Mouse (Mus musculus): Measurements from ENCODE around the gene Fuz. TPM values are rescaled to one million over a fixed set of nuclear protein-coding genes. Genes with fewer than 3 reads are reported as not detected.
"Not testable (repeated sequence)": the region's sequence is repeated elsewhere in the genome, so short reads cannot be mapped to it uniquely, and the experiment has no call there.

Fuz gene
- polyA plus RNA-seq, 1 experiment from 2014 or later = 19.1 TPM

GRCm38 (mm10) chr7:44871774-44872173 lies 24.1 kb upstream of the Fuz start:
- not testable (repeated sequence) for H3K9me3 ChIP-seq; H3K27ac ChIP-seq; H3K27me3 ChIP-seq (replicated peaks); H3K9ac ChIP-seq; H3K4me2 ChIP-seq (replicated peaks); H3K4me3 ChIP-seq; ATAC-seq (ENCODE audit: low FRiP score, low read depth)
- 85% methylated on average over 2 of the region's 2 CpGs for WGBS
- peaks cover 18% of the 10 kb centered on the region for H3K36me3 ChIP-seq
- H3K4me1 ChIP-seq = peaks cover 24% of the 10 kb centered on the region

DNA sequence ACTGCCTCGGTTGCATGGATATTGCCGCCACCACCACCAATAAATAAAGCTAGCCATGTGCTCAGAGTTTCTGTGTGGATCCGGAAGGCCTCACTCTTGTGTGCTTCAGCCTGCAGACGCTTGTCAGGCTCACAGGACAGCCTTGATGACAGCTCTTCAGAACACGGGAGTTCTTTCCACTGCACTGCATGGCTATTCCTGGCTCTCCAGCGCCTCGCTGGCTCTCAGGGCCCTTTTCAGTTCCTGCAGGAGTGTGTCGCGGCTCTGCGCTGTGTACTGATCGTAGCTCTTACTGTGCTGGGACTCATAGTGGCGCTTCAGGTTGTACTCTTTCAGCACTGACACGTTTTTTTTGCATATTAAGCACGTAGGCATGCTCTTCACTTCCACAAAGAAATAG lies 18.0 kb upstream of the Fuz start:
- ATAC-seq (ENCODE audit: low FRiP score, low read depth) = no peak
- 93% methylated on average over 14 of the region's 14 CpGs for WGBS
- Histone ChIP-seq H3K4me3 (no peak overlapping the region), H3K4me1 (no peaks in the 10 kb centered on the region), H3K27ac (no peak overlapping the region), H3K9ac (no peak overlapping the region), H3K27me3 (replicated peaks) (no peaks in the 10 kb centered on the region), H3K4me2 (replicated peaks) (no peak overlapping the region), H3K9me3 (no peaks in the 10 kb centered on the region), H3K36me3 (peaks cover 73% of the 10 kb centered on the region)

DNA sequence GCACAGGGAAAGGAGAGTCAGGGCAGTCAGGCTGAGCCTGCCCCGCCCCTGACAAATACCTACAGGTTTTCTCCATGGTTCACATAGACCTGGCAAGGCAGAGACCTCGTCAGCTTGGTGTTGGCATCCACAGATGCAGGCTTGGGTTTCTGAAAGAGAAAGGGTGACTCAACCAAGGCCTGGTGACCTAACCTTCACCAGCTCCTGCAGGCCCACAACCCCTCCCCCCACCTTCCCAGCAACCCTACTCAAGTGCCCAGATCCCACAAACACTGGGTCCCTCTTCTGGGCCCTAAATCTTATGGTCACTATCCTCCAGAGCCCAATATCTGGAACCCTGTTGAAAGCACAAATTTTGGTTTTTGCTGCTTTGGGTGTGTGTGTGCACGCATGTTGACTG lies 12.8 kb upstream of the Fuz start:
- Histone ChIP-seq H3K4me2 (replicated peaks) (no peak overlapping the region), H3K4me1 (no peaks in the 10 kb centered on the region), H3K27ac (no peak overlapping the region), H3K27me3 (replicated peaks) (no peaks in the 10 kb centered on the region), H3K9ac (no peak overlapping the region), H3K9me3 (no peaks in the 10 kb centered on the region), H3K36me3 (peaks cover 89% of the 10 kb centered on the region), H3K4me3 (no peak overlapping the region)
- 97% methylated on average over 3 of the region's 3 CpGs for WGBS
- ATAC-seq (ENCODE audit: low FRiP score, low read depth) = no peak

GRCm38 (mm10) chr7:44884637-44885036 lies 11.2 kb upstream of the Fuz start:
- Histone ChIP-seq H3K9me3 (no peaks in the 10 kb centered on the region), H3K4me1 (peaks cover 13% of the 10 kb centered on the region), H3K4me3 (no peak overlapping the region), H3K27ac (no peak overlapping the region), H3K27me3 (replicated peaks) (no peaks in the 10 kb centered on the region), H3K36me3 (peaks cover 89% of the 10 kb centered on the region), H3K4me2 (replicated peaks) (no peak overlapping the region), H3K9ac (no peak overlapping the region)
- no peak for ATAC-seq (ENCODE audit: low FRiP score, low read depth)
- 97% methylated on average over 5 of the region's 5 CpGs for WGBS

DNA sequence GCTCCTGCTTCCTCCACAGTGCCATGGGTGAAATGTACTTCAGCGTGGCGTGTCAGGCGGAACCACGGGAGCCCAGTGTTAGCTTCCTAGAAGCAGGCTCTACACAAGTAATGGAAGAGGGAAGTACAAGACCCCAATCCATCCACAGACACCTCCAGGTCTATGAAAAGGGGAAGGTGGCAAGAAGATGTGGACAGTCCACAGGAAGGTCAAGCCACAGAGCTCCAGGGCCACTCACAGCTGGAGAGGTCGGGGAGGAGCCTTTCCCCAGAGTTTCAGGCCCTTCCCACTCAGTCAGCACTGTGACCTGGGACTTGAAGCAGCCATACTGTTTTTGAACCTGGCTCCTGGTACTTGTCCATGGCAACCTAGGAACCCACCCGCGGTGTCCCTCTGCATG lies 8.9 kb upstream of the Fuz start:
- WGBS = 89% methylated on average over 7 of the region's 7 CpGs
- H3K27ac ChIP-seq = no peak overlapping the region
- no peak overlapping the region for H3K4me3 ChIP-seq
- no peak overlapping the region for H3K9ac ChIP-seq
- peaks cover 75% of the 10 kb centered on the region for H3K36me3 ChIP-seq
- H3K9me3 ChIP-seq = no peaks in the 10 kb centered on the region
- no peak for ATAC-seq (ENCODE audit: low FRiP score, low read depth)
- peaks cover 30% of the 10 kb centered on the region for H3K4me1 ChIP-seq
- no peak overlapping the region for H3K4me2 ChIP-seq (replicated peaks)
- H3K27me3 ChIP-seq (replicated peaks) = no peaks in the 10 kb centered on the region

- Histone ChIP-seq H3K27me3 (replicated peaks) (no peaks in the 10 kb centered on the region), H3K27ac (no peak overlapping the region), H3K9me3 (no peaks in the 10 kb centered on the region), H3K36me3 (peaks cover 60% of the 10 kb centered on the region), H3K4me1 (peaks cover 35% of the 10 kb centered on the region), H3K4me2 (replicated peaks) (no peak overlapping the region), H3K4me3 (no peak overlapping the region), H3K9ac (0 out of 2 replicates have a peak overlapping the region, but pooled peaks have one; percentile 21)
- ATAC-seq (ENCODE audit: low FRiP score, low read depth) = no peak
- WGBS = 92% methylated on average over 13 of the region's 13 CpGs
Observed at GRCm38 (mm10) chr7:44888256-44889105, 7.4 kb upstream of the Fuz start.

GRCm38 (mm10) chr7:44890180-44890579 lies 5.7 kb upstream of the Fuz start:
- Histone ChIP-seq H3K4me3 (no peak overlapping the region), H3K9ac (no peak overlapping the region), H3K36me3 (peaks cover 46% of the 10 kb centered on the region), H3K4me2 (replicated peaks) (peak overlapping the region; percentile 75), H3K9me3 (no peaks in the 10 kb centered on the region), H3K27me3 (replicated peaks) (no peaks in the 10 kb centered on the region), H3K4me1 (peaks cover 47% of the 10 kb centered on the region), H3K27ac (no peak overlapping the region)
- no peak for ATAC-seq (ENCODE audit: low FRiP score, low read depth)
- 89% methylated on average over 7 of the region's 7 CpGs for WGBS

GRCm38 (mm10) chr7:44890737-44891136 lies 5.1 kb upstream of the Fuz start:
- Histone ChIP-seq H3K4me3 (peak overlapping the region; percentile 79), H3K9ac (peak overlapping the region; percentile 90), H3K27ac (no peak overlapping the region), H3K36me3 (peaks cover 40% of the 10 kb centered on the region), H3K9me3 (no peaks in the 10 kb centered on the region), H3K4me2 (replicated peaks) (peak overlapping the region; percentile 75), H3K27me3 (replicated peaks) (no peaks in the 10 kb centered on the region), H3K4me1 (peaks cover 49% of the 10 kb centered on the region)
- WGBS = 87% methylated on average over 4 of the region's 4 CpGs
- ATAC-seq (ENCODE audit: low FRiP score, low read depth) = no peak

GRCm38 (mm10) chr7:44891611-44892010 lies 4.3 kb upstream of the Fuz start:
- Histone ChIP-seq H3K36me3 (peaks cover 35% of the 10 kb centered on the region), H3K4me3 (peak overlapping the region; percentile 79), H3K9ac (peak overlapping the region; percentile 90), H3K4me1 (peaks cover 54% of the 10 kb centered on the region), H3K27ac (0 out of 2 replicates have a peak overlapping the region, but pooled peaks have one; percentile 75), H3K4me2 (replicated peaks) (peak overlapping the region; percentile 75), H3K9me3 (no peaks in the 10 kb centered on the region), H3K27me3 (replicated peaks) (no peaks in the 10 kb centered on the region)
- WGBS = 24% methylated on average over 6 of the region's 6 CpGs
- no peak for ATAC-seq (ENCODE audit: low FRiP score, low read depth)

- Histone ChIP-seq H3K9ac (peak within 1 kb of the TSS; percentile 90), H3K4me1 (peaks cover 62% of the 10 kb centered on the region), H3K27ac (peak within 1 kb of the TSS; percentile 75), H3K9me3 (no peaks in the 10 kb centered on the region), H3K4me3 (peak within 1 kb of the TSS; percentile 79), H3K27me3 (replicated peaks) (no peaks in the 10 kb centered on the region), H3K36me3 (peaks cover 29% of the 10 kb centered on the region), H3K4me2 (replicated peaks) (peak within 1 kb of the TSS; percentile 75)
- under 1% methylated on average over 56 of the region's 56 CpGs for WGBS
- ATAC-seq (ENCODE audit: low FRiP score, low read depth) = peak; percentile 68
Observed at GRCm38 (mm10) chr7:44892276-44892921, 3.5 kb upstream of the Fuz start, which contains the start of gene Med25. TSS of gene Med25 (minus strand) at chr7:44892712.

- H3K4me1 ChIP-seq = peaks cover 66% of the 10 kb centered on the region
- ATAC-seq (ENCODE audit: low FRiP score, low read depth) = no peak
- H3K4me2 ChIP-seq (replicated peaks) = peak overlapping the region; percentile 75
- 16% methylated on average over 8 of the region's 8 CpGs for WGBS
- H3K9ac ChIP-seq = peak overlapping the region; percentile 26; the same call in 1 of the 2 replicates
- H3K4me3 ChIP-seq = no peak overlapping the region
- H3K9me3 ChIP-seq = no peaks in the 10 kb centered on the region
- H3K36me3 ChIP-seq = peaks cover 23% of the 10 kb centered on the region
- peak overlapping the region; percentile 50; the same call in 1 of the 2 replicates for H3K27ac ChIP-seq
- H3K27me3 ChIP-seq (replicated peaks) = no peaks in the 10 kb centered on the region
Observed at GRCm38 (mm10) chr7:44893197-44893596, 2.7 kb upstream of the Fuz start.

DNA sequence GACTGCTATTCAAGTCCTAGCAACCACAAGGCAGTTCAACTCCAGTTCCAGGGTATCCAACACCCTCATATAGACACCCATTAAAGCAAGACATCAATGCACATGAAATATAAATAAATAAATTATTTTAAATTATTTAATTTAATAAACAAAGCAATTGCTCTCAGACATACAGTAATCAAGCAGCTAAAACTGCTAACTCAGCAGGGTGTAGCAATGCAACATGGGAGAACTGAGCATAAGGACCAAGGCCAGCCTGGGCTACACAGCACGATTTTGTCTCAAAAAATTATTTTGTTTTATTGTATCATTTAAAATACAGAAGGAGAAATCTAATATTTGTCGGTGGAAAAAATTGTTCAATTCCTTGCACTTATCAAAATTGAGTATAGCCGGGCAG lies 1.7 kb upstream of the Fuz start:
- H3K27me3 ChIP-seq (replicated peaks) = no peaks in the 10 kb centered on the region
- no peak overlapping the region for H3K9ac ChIP-seq
- no peak overlapping the region for H3K27ac ChIP-seq
- H3K36me3 ChIP-seq = peaks cover 20% of the 10 kb centered on the region
- H3K9me3 ChIP-seq = no peaks in the 10 kb centered on the region
- H3K4me1 ChIP-seq = peaks cover 63% of the 10 kb centered on the region
- H3K4me2 ChIP-seq (replicated peaks) = no peak overlapping the region
- no peak for ATAC-seq (ENCODE audit: low FRiP score, low read depth)
- no peak overlapping the region for H3K4me3 ChIP-seq
- WGBS = 85% methylated on average over 3 of the region's 3 CpGs
